Mouse (Mus musculus): ENCODE data around the gene Olfr566. TPM values are rescaled to one million over a fixed set of nuclear protein-coding genes. Genes with fewer than 3 reads are reported as not detected.

Gene Olfr566
- total RNA-seq (2014; rRNA removed), result not detected in 2 replicates
- not detected in 2 replicates for polyA plus RNA-seq (2015; fragmentation: Nextera tagmentation; extraction: Ambion mirVana)

- no peak within 1 kb of the TSS for H3K4me2 ChIP-seq (ENCODE audit: low read depth, low read length)
- no peak for TF ChIP-seq CTCF (IDR thresholded peaks at IDR 0.05; ENCODE audit: low read depth)
- H3K27ac ChIP-seq, result no peak within 1 kb of the TSS
- H3K36me3 ChIP-seq (ENCODE audit: insufficient read depth, low read length), result no peaks in the 10 kb centered on the region
- no peaks in the 10 kb centered on the region for H3K9me3 ChIP-seq (ENCODE audit: low read length)
- H3K9ac ChIP-seq (replicated peaks; ENCODE audit: low read length), result no peak within 1 kb of the TSS
- H3K4me1 ChIP-seq (ENCODE audit: insufficient read depth, low read length), result no peaks in the 10 kb centered on the region
- no peaks in the 10 kb centered on the region for H3K27me3 ChIP-seq (ENCODE audit: insufficient read depth, low read length)
- WGBS, result 89% methylated on average over 1 of the region's 1 CpGs
- no peak within 1 kb of the TSS for H3K4me3 ChIP-seq (ENCODE audit: low read length)
- DNase-seq (ENCODE audit: low spot score) (no peak), ATAC-seq (no peak)
Measured at GRCm38 (mm10) chr7:102858665-102859064, at the start of gene Olfr566. Gene Olfr566 (minus strand): TSS chr7:102858765.

DNA sequence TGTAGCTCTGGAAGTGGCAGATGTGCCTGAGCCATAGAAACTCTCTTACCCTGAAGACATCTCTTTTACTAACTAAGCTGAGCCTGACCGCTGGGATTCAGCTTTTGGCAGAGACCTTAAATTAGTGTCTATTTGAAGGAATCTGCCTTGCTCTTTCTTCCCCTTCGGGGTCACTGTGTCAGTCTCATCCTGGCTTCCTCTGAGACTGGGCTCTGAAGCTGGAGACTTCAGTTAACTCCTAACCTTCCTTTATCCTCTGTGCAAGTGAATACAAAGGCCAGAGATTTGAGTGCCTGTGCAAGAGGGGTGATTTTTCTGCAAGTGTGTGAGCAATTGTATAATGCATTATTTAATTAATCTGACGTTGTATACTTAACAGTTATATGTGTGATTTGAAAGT is 32.2 kb upstream of the Olfr566 start, which contains the start of gene Olfr569:
Gene Olfr569, minus strand, starts transcription at position 101 of the 400 bp plus-strand sequence.
- Histone ChIP-seq H3K27ac (no peak within 1 kb of the TSS), H3K4me1 (ENCODE audit: insufficient read depth, low read length) (no peaks in the 10 kb centered on the region), H3K4me2 (ENCODE audit: low read depth, low read length) (no peak within 1 kb of the TSS), H3K36me3 (ENCODE audit: insufficient read depth, low read length) (no peaks in the 10 kb centered on the region), H3K27me3 (ENCODE audit: insufficient read depth, low read length) (no peaks in the 10 kb centered on the region), H3K9me3 (ENCODE audit: low read length) (no peaks in the 10 kb centered on the region), H3K9ac (replicated peaks; ENCODE audit: low read length) (no peak within 1 kb of the TSS), H3K4me3 (ENCODE audit: low read length) (no peak within 1 kb of the TSS)
- no peak for ATAC-seq
- DNase-seq (ENCODE audit: low spot score), result no peak
- WGBS, result 68% methylated on average over 3 of the region's 3 CpGs
- no peak for TF ChIP-seq CTCF (IDR thresholded peaks at IDR 0.05; ENCODE audit: low read depth)

DNA sequence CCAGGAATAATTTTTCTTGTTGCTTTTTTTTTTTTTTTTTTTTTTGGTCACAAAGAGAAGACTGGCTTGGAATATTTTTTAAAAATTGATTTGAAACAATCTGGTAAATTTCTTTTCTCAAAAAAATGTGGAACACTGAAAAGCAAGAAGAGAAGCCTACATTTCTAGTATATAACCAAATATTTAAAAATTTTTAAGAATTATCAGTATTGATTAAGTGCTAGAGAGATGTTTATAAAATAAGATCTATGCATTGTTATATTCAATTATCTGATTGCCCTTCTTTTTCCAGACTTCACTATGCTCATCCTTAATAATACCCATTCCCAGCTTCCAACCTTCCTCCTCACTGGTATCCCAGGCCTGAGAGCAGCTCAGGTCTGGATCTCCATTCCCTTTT is 18.3 kb upstream of the Olfr566 start, which contains the start of gene Olfr568:
Gene Olfr568, plus strand, starts transcription at position 301 of the 400 bp plus-strand sequence.
- no peak for TF ChIP-seq CTCF (IDR thresholded peaks at IDR 0.05; ENCODE audit: low read depth)
- no peak within 1 kb of the TSS for H3K9ac ChIP-seq (replicated peaks; ENCODE audit: low read length)
- ATAC-seq, result no peak

GRCm38 (mm10) chr7:102855807-102856206 is 2.8 kb downstream of the Olfr566 start:
- ATAC-seq (no peak), DNase-seq (ENCODE audit: low spot score) (no peak)
- no peak overlapping the region for H3K4me2 ChIP-seq (ENCODE audit: low read depth, low read length)
- no peak overlapping the region for H3K4me3 ChIP-seq (ENCODE audit: low read length)
- no peak overlapping the region for H3K27ac ChIP-seq
- H3K36me3 ChIP-seq (ENCODE audit: insufficient read depth, low read length), result no peaks in the 10 kb centered on the region
- no peak overlapping the region for H3K9ac ChIP-seq (replicated peaks; ENCODE audit: low read length)
- H3K27me3 ChIP-seq (ENCODE audit: insufficient read depth, low read length), result no peaks in the 10 kb centered on the region
- TF ChIP-seq CTCF (IDR thresholded peaks at IDR 0.05; ENCODE audit: low read depth), result no peak
- H3K9me3 ChIP-seq (ENCODE audit: low read length), result no peaks in the 10 kb centered on the region
- H3K4me1 ChIP-seq (ENCODE audit: insufficient read depth, low read length), result no peaks in the 10 kb centered on the region

More for the DNA sequence above, 18.3 kb upstream of the Olfr566 start, which contains the start of gene Olfr568:
- no peak within 1 kb of the TSS for H3K27ac ChIP-seq
- H3K4me2 ChIP-seq (ENCODE audit: low read depth, low read length), result no peak within 1 kb of the TSS
- H3K36me3 ChIP-seq (ENCODE audit: insufficient read depth, low read length), result no peaks in the 10 kb centered on the region
- H3K4me3 ChIP-seq (ENCODE audit: low read length), result no peak within 1 kb of the TSS
- H3K27me3 ChIP-seq (ENCODE audit: insufficient read depth, low read length), result no peaks in the 10 kb centered on the region
- DNase-seq (ENCODE audit: low spot score), result no peak
- no peaks in the 10 kb centered on the region for H3K4me1 ChIP-seq (ENCODE audit: insufficient read depth, low read length)
- no peaks in the 10 kb centered on the region for H3K9me3 ChIP-seq (ENCODE audit: low read length)

Other genes with a start within 250 kb of the Olfr566 start
- not detected in 2 replicates for gene Olfr553, start 240.5 kb downstream of the Olfr566 start, total RNA-seq (2014; rRNA removed)
- gene Olfr553, start 240.5 kb downstream of the Olfr566 start, polyA plus RNA-seq (2015; fragmentation: Nextera tagmentation; extraction: Ambion mirVana), result not detected in 2 replicates
- gene Olfr554, start 220.3 kb downstream of the Olfr566 start, total RNA-seq (2014; rRNA removed), result not detected in 2 replicates
- not detected in 2 replicates for gene Olfr554, start 220.3 kb downstream of the Olfr566 start, polyA plus RNA-seq (2015; fragmentation: Nextera tagmentation; extraction: Ambion mirVana)
- not detected in 2 replicates for gene Olfr555, start 199.9 kb downstream of the Olfr566 start, total RNA-seq (2014; rRNA removed)
- gene Olfr555, start 199.9 kb downstream of the Olfr566 start, polyA plus RNA-seq (2015; fragmentation: Nextera tagmentation; extraction: Ambion mirVana), result not detected in 2 replicates
- gene Olfr556, start 193.9 kb downstream of the Olfr566 start, total RNA-seq (2014; rRNA removed), result not detected in 2 replicates
- gene Olfr556, start 193.9 kb downstream of the Olfr566 start, polyA plus RNA-seq (2015; fragmentation: Nextera tagmentation; extraction: Ambion mirVana), result not detected in 2 replicates
- 2.2 TPM in 2 replicates for gene Trim68, start 171.4 kb downstream of the Olfr566 start, total RNA-seq (2014; rRNA removed)
- gene Trim68, start 171.4 kb downstream of the Olfr566 start, polyA plus RNA-seq (2015; fragmentation: Nextera tagmentation; extraction: Ambion mirVana), result 5.3 and 6.5 TPM in 2 replicates
- not detected in 2 replicates for gene Olfr557, start 162.9 kb downstream of the Olfr566 start, total RNA-seq (2014; rRNA removed)
- gene Olfr557, start 162.9 kb downstream of the Olfr566 start, polyA plus RNA-seq (2015; fragmentation: Nextera tagmentation; extraction: Ambion mirVana), result not detected in 2 replicates
- 0.11 TPM in 1 of 2 replicates, not detected in the other for gene Olfr558, start 156.6 kb downstream of the Olfr566 start, total RNA-seq (2014; rRNA removed)
- 0.23 TPM in 1 of 2 replicates, not detected in the other for gene Olfr558, start 156.6 kb downstream of the Olfr566 start, polyA plus RNA-seq (2015; fragmentation: Nextera tagmentation; extraction: Ambion mirVana)
- not detected in 2 replicates for gene Olfr33, start 139.7 kb downstream of the Olfr566 start, total RNA-seq (2014; rRNA removed)
- gene Olfr33, start 139.7 kb downstream of the Olfr566 start, polyA plus RNA-seq (2015; fragmentation: Nextera tagmentation; extraction: Ambion mirVana), result not detected in 2 replicates
- gene Olfr559, start 131.3 kb downstream of the Olfr566 start, total RNA-seq (2014; rRNA removed), result not detected in 2 replicates
- gene Olfr559, start 131.3 kb downstream of the Olfr566 start, polyA plus RNA-seq (2015; fragmentation: Nextera tagmentation; extraction: Ambion mirVana), result not detected in 2 replicates
- not detected in 2 replicates for gene Olfr560, start 99.4 kb downstream of the Olfr566 start, total RNA-seq (2014; rRNA removed)
- gene Olfr560, start 99.4 kb downstream of the Olfr566 start, polyA plus RNA-seq (2015; fragmentation: Nextera tagmentation; extraction: Ambion mirVana), result not detected in 2 replicates
- gene Olfr78, start 99.3 kb downstream of the Olfr566 start, total RNA-seq (2014; rRNA removed), result 0.78 TPM in 1 of 2 replicates, not detected in the other
- gene Olfr78, start 99.3 kb downstream of the Olfr566 start, polyA plus RNA-seq (2015; fragmentation: Nextera tagmentation; extraction: Ambion mirVana), result 0.10 and 0.15 TPM in 2 replicates
- gene Olfr561, start 87.5 kb downstream of the Olfr566 start, total RNA-seq (2014; rRNA removed), result not detected in 2 replicates
- gene Olfr561, start 87.5 kb downstream of the Olfr566 start, polyA plus RNA-seq (2015; fragmentation: Nextera tagmentation; extraction: Ambion mirVana), result not detected in 2 replicates
- gene Olfr564, start 55.3 kb downstream of the Olfr566 start, total RNA-seq (2014; rRNA removed), result not detected in 2 replicates
- not detected in 2 replicates for gene Olfr564, start 55.3 kb downstream of the Olfr566 start, polyA plus RNA-seq (2015; fragmentation: Nextera tagmentation; extraction: Ambion mirVana)
- gene Olfr568, start 18.4 kb upstream of the Olfr566 start, total RNA-seq (2014; rRNA removed), result not detected in 2 replicates
- not detected in 2 replicates for gene Olfr568, start 18.4 kb upstream of the Olfr566 start, polyA plus RNA-seq (2015; fragmentation: Nextera tagmentation; extraction: Ambion mirVana)
- not detected in 2 replicates for gene Olfr569, start 32.1 kb upstream of the Olfr566 start, total RNA-seq (2014; rRNA removed)
- not detected in 2 replicates for gene Olfr569, start 32.1 kb upstream of the Olfr566 start, polyA plus RNA-seq (2015; fragmentation: Nextera tagmentation; extraction: Ambion mirVana)
- not detected in 2 replicates for gene Olfr570, start 35.8 kb upstream of the Olfr566 start, total RNA-seq (2014; rRNA removed)
- gene Olfr570, start 35.8 kb upstream of the Olfr566 start, polyA plus RNA-seq (2015; fragmentation: Nextera tagmentation; extraction: Ambion mirVana), result not detected in 2 replicates
- gene Olfr571, start 58.8 kb upstream of the Olfr566 start, total RNA-seq (2014; rRNA removed), result not detected in 2 replicates
- gene Olfr571, start 58.8 kb upstream of the Olfr566 start, polyA plus RNA-seq (2015; fragmentation: Nextera tagmentation; extraction: Ambion mirVana), result not detected in 2 replicates
- not detected in 2 replicates for gene Olfr572, start 65.6 kb upstream of the Olfr566 start, total RNA-seq (2014; rRNA removed)
- not detected in 2 replicates for gene Olfr572, start 65.6 kb upstream of the Olfr566 start, polyA plus RNA-seq (2015; fragmentation: Nextera tagmentation; extraction: Ambion mirVana)
- gene Olfr573-ps1, start 83.8 kb upstream of the Olfr566 start, total RNA-seq (2014; rRNA removed), result not detected in 2 replicates
- gene Olfr573-ps1, start 83.8 kb upstream of the Olfr566 start, polyA plus RNA-seq (2015; fragmentation: Nextera tagmentation; extraction: Ambion mirVana), result not detected in 2 replicates
- not detected in 2 replicates for gene Olfr574, start 89.7 kb upstream of the Olfr566 start, total RNA-seq (2014; rRNA removed)
- gene Olfr574, start 89.7 kb upstream of the Olfr566 start, polyA plus RNA-seq (2015; fragmentation: Nextera tagmentation; extraction: Ambion mirVana), result not detected in 2 replicates
- gene Olfr575, start 100.0 kb upstream of the Olfr566 start, total RNA-seq (2014; rRNA removed), result not detected in 2 replicates
- not detected in 2 replicates for gene Olfr575, start 100.0 kb upstream of the Olfr566 start, polyA plus RNA-seq (2015; fragmentation: Nextera tagmentation; extraction: Ambion mirVana)
- gene Olfr576, start 103.9 kb upstream of the Olfr566 start, total RNA-seq (2014; rRNA removed), result not detected in 2 replicates
- gene Olfr576, start 103.9 kb upstream of the Olfr566 start, polyA plus RNA-seq (2015; fragmentation: Nextera tagmentation; extraction: Ambion mirVana), result not detected in 2 replicates
- gene Olfr577, start 117.2 kb upstream of the Olfr566 start, total RNA-seq (2014; rRNA removed), result not detected in 2 replicates
- gene Olfr577, start 117.2 kb upstream of the Olfr566 start, polyA plus RNA-seq (2015; fragmentation: Nextera tagmentation; extraction: Ambion mirVana), result not detected in 2 replicates
- not detected in 2 replicates for gene Olfr578, start 130.6 kb upstream of the Olfr566 start, total RNA-seq (2014; rRNA removed)
- not detected in 2 replicates for gene Olfr578, start 130.6 kb upstream of the Olfr566 start, polyA plus RNA-seq (2015; fragmentation: Nextera tagmentation; extraction: Ambion mirVana)
- gene Olfr582, start 179.3 kb upstream of the Olfr566 start, total RNA-seq (2014; rRNA removed), result not detected in 2 replicates
- gene Olfr582, start 179.3 kb upstream of the Olfr566 start, polyA plus RNA-seq (2015; fragmentation: Nextera tagmentation; extraction: Ambion mirVana), result not detected in 2 replicates
- not detected in 2 replicates for gene Olfr583, start 192.5 kb upstream of the Olfr566 start, total RNA-seq (2014; rRNA removed)
- gene Olfr583, start 192.5 kb upstream of the Olfr566 start, polyA plus RNA-seq (2015; fragmentation: Nextera tagmentation; extraction: Ambion mirVana), result not detected in 2 replicates
- not detected in 2 replicates for gene Olfr584, start 223.1 kb upstream of the Olfr566 start, total RNA-seq (2014; rRNA removed)
- gene Olfr584, start 223.1 kb upstream of the Olfr566 start, polyA plus RNA-seq (2015; fragmentation: Nextera tagmentation; extraction: Ambion mirVana), result not detected in 2 replicates
- not detected in 2 replicates for gene Olfr585, start 239.0 kb upstream of the Olfr566 start, total RNA-seq (2014; rRNA removed)
- gene Olfr585, start 239.0 kb upstream of the Olfr566 start, polyA plus RNA-seq (2015; fragmentation: Nextera tagmentation; extraction: Ambion mirVana), result not detected in 2 replicates

Measured in hindbrain, postnatal 0 days (tissue).